25 mouse cellular contexts compared by ENCODE assay signal in the genomic region with DNA sequence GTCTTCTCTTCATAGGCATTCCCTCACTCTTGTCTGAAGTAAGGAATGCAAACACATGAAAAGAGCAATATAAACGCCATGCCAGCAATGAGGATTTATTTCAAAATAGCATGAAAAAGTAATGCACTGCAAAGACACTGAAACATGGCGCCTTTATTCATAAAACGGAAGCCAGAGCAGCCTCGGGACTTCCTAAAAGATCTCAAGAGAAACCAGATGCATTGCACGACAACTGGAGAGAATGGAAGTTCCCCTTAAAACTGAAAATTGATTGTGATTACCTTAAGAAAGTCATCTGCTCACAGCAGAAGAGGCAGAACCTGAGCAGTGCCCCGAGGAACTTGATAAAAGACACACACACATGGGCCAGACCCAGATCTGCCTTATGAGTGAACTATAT. TPM values are rescaled to one million over a fixed set of nuclear protein-coding genes. Genes with fewer than 3 reads are reported as not detected.
DNase-seq lines count a peak whose midpoint lies in the region; ATAC-seq and TF ChIP-seq lines count a peak whose summit lies in the region.
"Had no signal": no experiment of that assay in that cellular context is flagged by ENCODE, and none has a peak within 500 bp of the region (broad histone marks: within the 10 kb centered on the region; RNA-seq: fewer than 3 reads in every experiment).

No protein-coding gene starts in this region.

- H3K4me3 ChIP-seq in liver, embryonic 16.5 days (ENCODE audit: low read depth, low read length) = no peak overlapping the region
- no peak overlapping the region for H3K4me3 ChIP-seq in liver, embryonic 11.5 days (ENCODE audit: low read depth, low read length)
- H3K4me3 ChIP-seq in small intestine, adult 2 months (ENCODE audit: low read depth, low read length) = no peak overlapping the region
- H3K4me3 ChIP-seq in hindbrain, embryonic 16.5 days (ENCODE audit: low read length) = no peak overlapping the region
- H3K4me3 ChIP-seq: embryonic facial prominence, embryonic 12.5 days; embryonic facial prominence, embryonic 15.5 days; erythroblast, embryonic 14.5 days; forebrain, embryonic 12.5 days had no signal

- H3K27me3 ChIP-seq in liver, embryonic 16.5 days (ENCODE audit: control insufficient read depth, insufficient read depth, low read depth, low read length) = no peaks in the 10 kb centered on the region
- no peaks in the 10 kb centered on the region for H3K27me3 ChIP-seq in liver, embryonic 11.5 days (replicated peaks; ENCODE audit: control insufficient read depth, insufficient read depth, low read length)
- no peaks in the 10 kb centered on the region for H3K27me3 ChIP-seq in small intestine, adult 2 months (ENCODE audit: control insufficient read depth, insufficient read depth, low read length)
- H3K27me3 ChIP-seq in hindbrain, embryonic 16.5 days (replicated peaks; ENCODE audit: control insufficient read depth, insufficient read depth, low read length) = no peaks in the 10 kb centered on the region
- H3K27me3 ChIP-seq: embryonic facial prominence, embryonic 12.5 days; embryonic facial prominence, embryonic 15.5 days; forebrain, embryonic 12.5 days had no signal

- peaks cover 15% of the 10 kb centered on the region for H3K4me1 ChIP-seq in liver, embryonic 16.5 days (ENCODE audit: control insufficient read depth, low read depth, low read length)
- H3K4me1 ChIP-seq in liver, embryonic 11.5 days (replicated peaks; ENCODE audit: control insufficient read depth, insufficient read depth, low read length) = no peaks in the 10 kb centered on the region
- peaks cover 8% of the 10 kb centered on the region; the same call in 1 of the 2 replicates for H3K4me1 ChIP-seq in small intestine, adult 2 months (ENCODE audit: control insufficient read depth, insufficient read depth, insufficient read length, low read length)
- H3K4me1 ChIP-seq in hindbrain, embryonic 16.5 days (ENCODE audit: control insufficient read depth, insufficient read depth, low read depth, low read length) = no peaks in the 10 kb centered on the region
- H3K4me1 ChIP-seq: embryonic facial prominence, embryonic 12.5 days; embryonic facial prominence, embryonic 15.5 days; forebrain, embryonic 12.5 days had no signal

- TF ChIP-seq POLR2A in small intestine, adult 2 months (IDR thresholded peaks at IDR 0.05; ENCODE audit: low read depth, low read length) = no peak

- H3K9me3 ChIP-seq in liver, embryonic 16.5 days (replicated peaks; ENCODE audit: control insufficient read depth, low read length) = no peaks in the 10 kb centered on the region
- H3K9me3 ChIP-seq in liver, embryonic 11.5 days (ENCODE audit: control insufficient read depth, low read length) = no peaks in the 10 kb centered on the region
- H3K9me3 ChIP-seq in hindbrain, embryonic 16.5 days (ENCODE audit: control insufficient read depth, low read length) = no peaks in the 10 kb centered on the region
- H3K9me3 ChIP-seq: embryonic facial prominence, embryonic 12.5 days; embryonic facial prominence, embryonic 15.5 days; forebrain, embryonic 12.5 days had no signal

- H3K4me2 ChIP-seq in liver, embryonic 16.5 days (ENCODE audit: low read depth, low read length) = no peak overlapping the region
- H3K4me2 ChIP-seq in liver, embryonic 11.5 days = no peak overlapping the region
- no peak overlapping the region for H3K4me2 ChIP-seq in hindbrain, embryonic 16.5 days (ENCODE audit: low read length)
- H3K4me2 ChIP-seq: embryonic facial prominence, embryonic 12.5 days; embryonic facial prominence, embryonic 15.5 days; forebrain, embryonic 12.5 days; heart, embryonic 11.5 days; hindbrain, embryonic 14.5 days had no signal

- peak; percentile 77 for DNase-seq in heart, adult 11 months
- no peak for DNase-seq in heart, adult 8-10 months (ENCODE audit: low spot score)
- no peak for DNase-seq in liver, embryonic 11.5 days (ENCODE audit: low spot score)
- DNase-seq: adrenal gland, adult 8-10 months; adrenal gland, postnatal 25 days; cerebellum, adult 18-20 months; cerebellum, adult 9-11 months; cerebellum, postnatal 25 days; gastrocnemius, postnatal 10 days; gastrocnemius, postnatal 36 days; heart, adult 18-20 months; heart, postnatal 36 days had no signal

- no peak overlapping the region for H3K9ac ChIP-seq in liver, embryonic 16.5 days (ENCODE audit: low read depth, low read length)
- H3K9ac ChIP-seq in liver, embryonic 11.5 days (ENCODE audit: low read depth, low read length) = no peak overlapping the region
- H3K9ac ChIP-seq in hindbrain, embryonic 16.5 days (ENCODE audit: low read depth, low read length) = no peak overlapping the region
- H3K9ac ChIP-seq: embryonic facial prominence, embryonic 12.5 days; embryonic facial prominence, embryonic 15.5 days; forebrain, embryonic 12.5 days; hindbrain, embryonic 14.5 days had no signal

- ATAC-seq in liver, embryonic 16.5 days (ENCODE audit: low read depth) = no peak
- ATAC-seq in liver, embryonic 11.5 days (replicated peaks; ENCODE audit: low FRiP score) = no peak
- peak; percentile 73 for ATAC-seq in megakaryocyte, adult 5-6 weeks (ENCODE audit: poor library complexity, severe bottlenecking)
- no peak for ATAC-seq in erythroblast, adult 5-6 weeks (replicated peaks; ENCODE audit: low FRiP score, poor library complexity, severe bottlenecking)
- no peak for ATAC-seq in hindbrain, embryonic 16.5 days
- ATAC-seq: activated CD4-positive, CD25-positive, alpha-beta regulatory T cell, adult 4 months; forebrain, embryonic 16.5 days had no signal

- peaks cover 99% of the 10 kb centered on the region for H3K36me3 ChIP-seq in liver, embryonic 16.5 days (ENCODE audit: control insufficient read depth, insufficient read depth)
- H3K36me3 ChIP-seq in liver, embryonic 11.5 days (ENCODE audit: control insufficient read depth, insufficient read depth, low read length) = peaks cover 88% of the 10 kb centered on the region
- H3K36me3 ChIP-seq in small intestine, adult 2 months (ENCODE audit: control insufficient read depth, insufficient read depth, low read length) = peaks cover 22% of the 10 kb centered on the region
- no peaks in the 10 kb centered on the region for H3K36me3 ChIP-seq in hindbrain, embryonic 16.5 days (ENCODE audit: control insufficient read depth, insufficient read depth, low read length)

- H3K27ac ChIP-seq in liver, embryonic 16.5 days (ENCODE audit: low read length) = 0 out of 2 replicates have a peak overlapping the region, but pooled peaks have one; percentile 0
- no peak overlapping the region for H3K27ac ChIP-seq in liver, embryonic 11.5 days (ENCODE audit: low read depth, low read length)
- peak overlapping the region; percentile 29; the same call in 1 of the 2 replicates for H3K27ac ChIP-seq in small intestine, adult 2 months (ENCODE audit: insufficient read depth, low read depth, low read length)
- no peak overlapping the region for H3K27ac ChIP-seq in hindbrain, embryonic 16.5 days (ENCODE audit: low read depth, low read length)
- H3K27ac ChIP-seq: embryonic facial prominence, embryonic 12.5 days; embryonic facial prominence, embryonic 15.5 days; forebrain, embryonic 12.5 days; hindbrain, embryonic 14.5 days had no signal

- TF ChIP-seq CTCF in small intestine, adult 2 months (IDR thresholded peaks at IDR 0.05; ENCODE audit: extremely low read depth, insufficient read length, insufficient replicate concordance, low read depth, low read length) = no peak

- 84% methylated on average over 6 of the region's 6 CpGs for WGBS in liver, embryonic 16.5 days (ENCODE audit: insufficient replicate concordance)
- 86% methylated on average over 6 of the region's 6 CpGs for WGBS in liver, embryonic 11.5 days
- WGBS in small intestine, adult 2 months = 86% methylated on average over 6 of the region's 6 CpGs
- 94% methylated on average over 6 of the region's 6 CpGs for whole genome bisulfite sequencing in hindbrain, embryonic 16.5 days

RNA-seq across cellular contexts. Expression of a gene that starts 10.4 kb away (rescaled TPM):
- 1 to 10 TPM in 1 of 4 experiments, under 1 TPM in 3; 0.41 to 2.4 (median 0.83) TPM for total RNA-seq in heart, adult 8-10 months (2022)
- polyA plus RNA-seq in liver, embryonic 16.5 days (2015; fragmentation: Nextera tagmentation; extraction: Ambion mirVana) = 81.1 and 89.2 TPM in 2 replicates
- 75.1 and 79.3 TPM in 2 replicates for polyA plus RNA-seq in liver, embryonic 11.5 days (2014; fragmentation: Nextera tagmentation; extraction: Ambion mirVana)
- 558 and 564 TPM in 2 replicates for total RNA-seq in megakaryocyte, adult 5-6 weeks (2015)
- 458 and 547 TPM in 2 replicates for total RNA-seq in megakaryocyte, adult 5-6 weeks (2017)
- 1.0 and 1.7 TPM in 2 replicates for polyA plus RNA-seq in small intestine, adult 2 months (2012; rRNA removed)
- total RNA-seq in erythroblast, adult 5-6 weeks (2015; ENCODE audit: low replicate concordance) = 808 and 979 TPM in 2 replicates
- total RNA-seq in erythroblast, adult 5-6 weeks (2017; ENCODE audit: low replicate concordance) = 1,323 and 1,353 TPM in 2 replicates
- 5.6 and 6.4 TPM in 2 replicates for polyA plus RNA-seq in hindbrain, embryonic 16.5 days (2015; fragmentation: Nextera tagmentation; extraction: Ambion mirVana)

Comparison
In these comparisons a context has a peak if more than half of its experiments do, and no peak if none do; other contexts are left out.
1. H3K27ac ChIP-seq: peak in liver, embryonic 16.5 days (single experiment) and small intestine, adult 2 months (single experiment); none in liver, embryonic 11.5 days (single experiment) and hindbrain, embryonic 16.5 days (single experiment).
2. RNA of a gene that starts 10.4 kb away (polyA plus RNA-seq): 81.1 to 89.2 TPM in liver, embryonic 16.5 days and 75.1 to 79.3 TPM in liver, embryonic 11.5 days; 5.6 to 6.4 TPM in hindbrain, embryonic 16.5 days and 1.0 to 1.7 TPM in small intestine, adult 2 months; every median in the first group is over 10 times any median in the second.